Mouse (Mus musculus): Measurements from ENCODE around the gene Mfsd5. TPM values are rescaled to one million over a fixed set of nuclear protein-coding genes. Genes with fewer than 3 reads are reported as not detected.
A peak's percentile ranks its signal among the peaks of the same experiment; 100 is the strongest.

Mfsd5 gene
- polyA plus RNA-seq, 1 experiment from 2014 or later: 44.4 TPM

DNA sequence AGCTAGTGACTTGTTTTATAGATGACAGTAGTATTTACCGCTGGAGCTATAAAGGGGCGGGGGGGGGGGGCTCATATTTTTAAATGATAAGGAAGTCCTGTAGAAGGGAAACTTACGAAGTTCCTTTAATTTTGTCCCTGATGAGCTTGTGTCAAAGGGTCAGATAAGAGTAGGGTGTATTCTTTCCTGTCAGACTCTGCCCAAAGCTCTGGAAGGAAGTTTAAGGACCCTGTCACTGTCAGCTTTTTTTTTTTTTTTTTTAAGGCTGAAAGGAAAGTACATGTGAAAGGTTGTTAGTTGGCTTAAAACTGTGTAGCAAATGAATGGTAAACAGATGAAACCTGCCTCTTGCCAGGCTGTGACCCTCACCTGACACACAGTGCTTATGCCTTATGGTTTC, 4.4 kb downstream of the Mfsd5 start:
- no peaks in the 10 kb centered on the region for H3K27me3 ChIP-seq (ENCODE audit: control insufficient read depth, insufficient read depth, low read length)
- WGBS (ENCODE audit: insufficient replicate concordance): 58% methylated on average over 3 of the region's 3 CpGs
- no peak overlapping the region for H3K4me3 ChIP-seq (ENCODE audit: low read depth, low read length)
- no peak overlapping the region for H3K27ac ChIP-seq (ENCODE audit: low read depth, low read length)
- H3K36me3 ChIP-seq (ENCODE audit: control insufficient read depth, insufficient read depth, low read length): peaks cover 3% of the 10 kb centered on the region; the same call in 1 of the 2 replicates
- H3K9ac ChIP-seq (ENCODE audit: low read depth, low read length): no peak overlapping the region
- peaks cover 13% of the 10 kb centered on the region for H3K4me1 ChIP-seq (ENCODE audit: control insufficient read depth, insufficient read depth, low read length)
- ATAC-seq (replicated peaks; ENCODE audit: insufficient number of reproducible peaks, low FRiP score, low TSS enrichment): no peak
- no peaks in the 10 kb centered on the region for H3K9me3 ChIP-seq (replicated peaks; ENCODE audit: control insufficient read depth, low read length)
- H3K4me2 ChIP-seq: no peak overlapping the region

DNA sequence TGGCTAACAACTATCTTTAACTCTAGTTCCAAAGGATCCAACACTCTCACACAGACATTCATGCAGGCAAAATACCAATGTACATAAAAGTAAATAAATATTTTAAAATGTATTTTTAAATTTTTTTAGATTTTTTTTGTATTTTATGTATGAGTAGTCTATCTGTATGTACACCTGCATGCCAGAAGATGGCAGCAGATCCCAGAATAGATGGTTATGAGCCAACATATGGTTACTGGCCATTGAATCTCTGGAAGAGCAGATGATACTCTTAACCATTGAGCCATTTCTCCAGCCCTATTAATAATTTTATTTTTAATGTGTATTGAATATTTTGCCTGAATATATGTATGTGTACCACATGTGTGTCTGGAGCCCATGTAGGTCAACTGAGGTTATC, 8.1 kb downstream of the Mfsd5 start:
- H3K4me2 ChIP-seq: no peak overlapping the region
- H3K27me3 ChIP-seq (ENCODE audit: control insufficient read depth, insufficient read depth, low read length): no peaks in the 10 kb centered on the region
- no peaks in the 10 kb centered on the region for H3K9me3 ChIP-seq (replicated peaks; ENCODE audit: control insufficient read depth, low read length)
- no peaks in the 10 kb centered on the region for H3K36me3 ChIP-seq (ENCODE audit: control insufficient read depth, insufficient read depth, low read length)
- H3K4me1 ChIP-seq (ENCODE audit: control insufficient read depth, insufficient read depth, low read length): 0 out of 2 replicates have a peak, but pooled peaks cover 5% of the 10 kb centered on the region
- H3K4me3 ChIP-seq (ENCODE audit: low read depth, low read length): no peak overlapping the region
- no peak overlapping the region for H3K27ac ChIP-seq (ENCODE audit: low read depth, low read length)
- no peak overlapping the region for H3K9ac ChIP-seq (ENCODE audit: low read depth, low read length)
- ATAC-seq (replicated peaks; ENCODE audit: insufficient number of reproducible peaks, low FRiP score, low TSS enrichment): no peak

DNA sequence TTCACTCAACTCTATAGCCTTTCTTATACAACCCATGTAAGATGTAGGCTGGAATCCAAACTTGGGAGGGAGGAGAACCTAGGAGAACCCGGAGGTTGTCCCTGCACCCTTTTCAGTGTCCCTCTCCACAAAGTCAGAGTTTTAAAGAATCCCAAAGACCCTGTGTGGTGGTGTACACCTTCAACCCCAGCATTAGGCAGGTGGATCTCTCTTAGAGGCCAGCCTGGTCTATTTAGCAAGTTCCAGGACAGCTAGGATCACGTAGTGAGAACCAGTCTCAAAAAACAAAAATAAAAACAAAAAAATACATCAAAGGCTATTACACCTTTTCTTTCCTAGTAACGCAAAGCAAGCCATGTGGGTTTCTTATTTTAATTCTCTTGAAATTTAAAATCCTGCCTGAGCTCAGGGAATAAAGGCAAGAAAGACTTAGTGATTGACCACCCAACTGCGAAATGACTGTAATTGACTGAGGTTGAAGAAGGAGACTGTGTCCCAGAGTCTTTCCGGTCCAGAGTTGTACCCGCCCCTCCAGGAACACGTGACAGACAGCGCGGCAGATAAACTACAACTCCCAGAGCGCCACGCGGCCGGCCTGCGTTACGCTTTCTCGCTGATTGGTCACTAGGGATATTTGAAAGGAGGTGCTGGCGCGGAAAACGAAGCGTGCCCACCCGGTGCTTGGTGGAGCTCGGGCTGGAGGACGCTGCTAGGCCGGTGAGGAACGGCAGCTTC, 16.5 kb downstream of the Mfsd5 start, which contains the start of gene Espl1:
TSS of gene Espl1 (plus strand) at position 634 of the 735 bp plus-strand sequence.
- Histone ChIP-seq H3K9me3 (replicated peaks; ENCODE audit: control insufficient read depth, low read length) (no peaks in the 10 kb centered on the region), H3K4me2 (peak within 1 kb of the TSS; percentile 82), H3K4me3 (ENCODE audit: low read depth, low read length) (peak within 1 kb of the TSS; percentile 75), H3K9ac (ENCODE audit: low read depth, low read length) (peak within 1 kb of the TSS; percentile 75), H3K27me3 (ENCODE audit: control insufficient read depth, insufficient read depth, low read length) (no peaks in the 10 kb centered on the region), H3K36me3 (ENCODE audit: control insufficient read depth, insufficient read depth, low read length) (peaks cover 14% of the 10 kb centered on the region), H3K4me1 (ENCODE audit: control insufficient read depth, insufficient read depth, low read length) (0 out of 2 replicates have a peak, but pooled peaks cover 3% of the 10 kb centered on the region), H3K27ac (ENCODE audit: low read depth, low read length) (0 out of 2 replicates have a peak within 1 kb of the TSS, but pooled peaks have one; percentile 12)
- ATAC-seq (replicated peaks; ENCODE audit: insufficient number of reproducible peaks, low FRiP score, low TSS enrichment): peak; percentile 94
- 7% methylated on average over 25 of the region's 25 CpGs for WGBS (ENCODE audit: insufficient replicate concordance)

DNA sequence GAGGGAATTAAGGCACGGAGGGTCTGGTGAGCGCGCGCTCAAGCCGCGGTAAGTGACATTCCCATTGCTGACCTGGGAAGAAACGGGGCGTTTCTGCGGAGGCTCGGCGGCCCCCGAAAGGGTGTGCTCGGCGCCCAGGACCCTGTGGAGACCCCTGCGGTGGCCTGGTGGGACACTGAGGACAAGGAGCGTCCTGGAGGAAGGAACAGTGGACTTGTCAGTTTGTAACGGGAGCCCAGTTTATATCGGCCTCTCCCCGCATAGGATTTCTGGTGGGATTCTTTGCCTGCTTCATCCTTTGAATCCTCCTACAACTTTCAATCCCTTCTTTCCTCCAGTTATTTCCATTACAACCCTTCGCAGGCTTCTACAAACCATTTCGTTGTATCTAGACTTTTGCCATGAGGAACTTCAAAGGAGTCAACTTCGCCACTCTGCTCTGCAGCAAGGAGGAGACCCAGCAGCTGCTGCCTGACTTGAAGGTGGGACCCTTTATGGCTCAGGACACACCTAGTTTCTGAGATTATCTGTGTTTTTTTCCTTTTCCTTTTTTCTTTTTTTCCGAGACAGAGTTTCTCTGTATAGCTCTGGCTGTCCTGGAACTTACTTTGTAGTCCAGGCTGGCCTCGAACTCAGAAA, 17.2 kb downstream of the Mfsd5 start:
- peak overlapping the region; percentile 82 for H3K4me2 ChIP-seq
- no peaks in the 10 kb centered on the region for H3K27me3 ChIP-seq (ENCODE audit: control insufficient read depth, insufficient read depth, low read length)
- H3K4me3 ChIP-seq (ENCODE audit: low read depth, low read length): peak overlapping the region; percentile 75
- 0 out of 2 replicates have a peak, but pooled peaks have one; percentile 17 for ATAC-seq (replicated peaks; ENCODE audit: insufficient number of reproducible peaks, low FRiP score, low TSS enrichment)
- 0 out of 2 replicates have a peak overlapping the region, but pooled peaks have one; percentile 12 for H3K27ac ChIP-seq (ENCODE audit: low read depth, low read length)
- H3K9me3 ChIP-seq (replicated peaks; ENCODE audit: control insufficient read depth, low read length): no peaks in the 10 kb centered on the region
- H3K9ac ChIP-seq (ENCODE audit: low read depth, low read length): peak overlapping the region; percentile 75
- peaks cover 14% of the 10 kb centered on the region for H3K36me3 ChIP-seq (ENCODE audit: control insufficient read depth, insufficient read depth, low read length)
- 0 out of 2 replicates have a peak, but pooled peaks cover 3% of the 10 kb centered on the region for H3K4me1 ChIP-seq (ENCODE audit: control insufficient read depth, insufficient read depth, low read length)
- 3% methylated on average over 24 of the region's 24 CpGs for WGBS (ENCODE audit: insufficient replicate concordance)

DNA sequence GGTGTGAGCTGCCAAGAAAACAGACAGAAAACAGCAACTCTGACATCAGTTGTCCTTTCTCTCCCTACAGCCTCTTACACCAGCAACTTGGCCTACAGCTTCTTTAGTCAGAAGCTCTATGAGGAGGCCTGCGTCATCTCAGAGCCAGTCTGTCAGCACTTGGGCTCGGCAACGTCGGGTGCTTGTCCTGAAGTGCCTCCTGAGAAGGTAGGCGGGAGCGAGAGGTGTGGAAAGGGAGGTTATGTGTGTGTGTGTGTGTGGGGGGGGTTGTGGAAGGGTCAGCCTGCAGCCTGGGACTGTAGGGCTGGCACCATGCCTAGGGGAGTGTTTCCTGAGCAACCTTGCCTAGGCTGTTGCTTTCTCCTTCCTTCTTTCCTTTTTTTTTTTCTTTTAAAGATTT, 23.3 kb downstream of the Mfsd5 start:
- H3K27ac ChIP-seq (ENCODE audit: low read depth, low read length): peak overlapping the region; percentile 29; the same call in 1 of the 2 replicates

DNA sequence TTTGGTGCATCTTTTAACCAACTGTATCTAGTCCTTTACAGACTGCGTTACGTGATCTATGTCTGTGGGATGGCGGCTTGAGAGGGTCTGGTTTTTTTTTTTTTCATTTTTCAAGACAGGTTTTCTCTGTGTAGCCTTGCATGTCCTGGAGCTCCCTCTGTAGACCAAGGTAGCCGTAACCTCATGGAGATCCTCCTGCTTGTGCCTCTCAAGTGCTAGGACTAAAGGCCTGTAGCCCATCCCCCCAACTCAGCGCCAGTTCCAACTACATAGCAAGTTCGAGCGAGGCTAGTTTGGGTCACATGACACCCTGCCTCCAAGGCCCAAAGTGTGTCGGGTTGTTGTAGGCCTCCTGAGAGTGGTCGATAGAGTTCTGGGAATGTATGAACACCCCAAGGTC, 29.5 kb downstream of the Mfsd5 start:
- Histone ChIP-seq H3K4me1 (ENCODE audit: control insufficient read depth, insufficient read depth, low read length) (no peaks in the 10 kb centered on the region), H3K27ac (ENCODE audit: low read depth, low read length) (no peak overlapping the region), H3K9ac (ENCODE audit: low read depth, low read length) (no peak overlapping the region), H3K4me2 (no peak overlapping the region), H3K36me3 (ENCODE audit: control insufficient read depth, insufficient read depth, low read length) (peaks cover 43% of the 10 kb centered on the region), H3K27me3 (ENCODE audit: control insufficient read depth, insufficient read depth, low read length) (no peaks in the 10 kb centered on the region), H3K9me3 (replicated peaks; ENCODE audit: control insufficient read depth, low read length) (no peaks in the 10 kb centered on the region), H3K4me3 (ENCODE audit: low read depth, low read length) (no peak overlapping the region)
- ATAC-seq (replicated peaks; ENCODE audit: insufficient number of reproducible peaks, low FRiP score, low TSS enrichment): no peak
- 82% methylated on average over 9 of the region's 9 CpGs for WGBS (ENCODE audit: insufficient replicate concordance)

More for the DNA sequence above, 23.3 kb downstream of the Mfsd5 start:
- no peak overlapping the region for H3K4me3 ChIP-seq (ENCODE audit: low read depth, low read length)
- no peak overlapping the region for H3K9ac ChIP-seq (ENCODE audit: low read depth, low read length)
- no peaks in the 10 kb centered on the region for H3K27me3 ChIP-seq (ENCODE audit: control insufficient read depth, insufficient read depth, low read length)
- H3K9me3 ChIP-seq (replicated peaks; ENCODE audit: control insufficient read depth, low read length): no peaks in the 10 kb centered on the region
- WGBS (ENCODE audit: insufficient replicate concordance): 20% methylated on average over 6 of the region's 6 CpGs
- H3K36me3 ChIP-seq (ENCODE audit: control insufficient read depth, insufficient read depth, low read length): peaks cover 34% of the 10 kb centered on the region
- H3K4me1 ChIP-seq (ENCODE audit: control insufficient read depth, insufficient read depth, low read length): no peaks in the 10 kb centered on the region
- H3K4me2 ChIP-seq: no peak overlapping the region
- ATAC-seq (replicated peaks; ENCODE audit: insufficient number of reproducible peaks, low FRiP score, low TSS enrichment): peak; percentile 67

DNA sequence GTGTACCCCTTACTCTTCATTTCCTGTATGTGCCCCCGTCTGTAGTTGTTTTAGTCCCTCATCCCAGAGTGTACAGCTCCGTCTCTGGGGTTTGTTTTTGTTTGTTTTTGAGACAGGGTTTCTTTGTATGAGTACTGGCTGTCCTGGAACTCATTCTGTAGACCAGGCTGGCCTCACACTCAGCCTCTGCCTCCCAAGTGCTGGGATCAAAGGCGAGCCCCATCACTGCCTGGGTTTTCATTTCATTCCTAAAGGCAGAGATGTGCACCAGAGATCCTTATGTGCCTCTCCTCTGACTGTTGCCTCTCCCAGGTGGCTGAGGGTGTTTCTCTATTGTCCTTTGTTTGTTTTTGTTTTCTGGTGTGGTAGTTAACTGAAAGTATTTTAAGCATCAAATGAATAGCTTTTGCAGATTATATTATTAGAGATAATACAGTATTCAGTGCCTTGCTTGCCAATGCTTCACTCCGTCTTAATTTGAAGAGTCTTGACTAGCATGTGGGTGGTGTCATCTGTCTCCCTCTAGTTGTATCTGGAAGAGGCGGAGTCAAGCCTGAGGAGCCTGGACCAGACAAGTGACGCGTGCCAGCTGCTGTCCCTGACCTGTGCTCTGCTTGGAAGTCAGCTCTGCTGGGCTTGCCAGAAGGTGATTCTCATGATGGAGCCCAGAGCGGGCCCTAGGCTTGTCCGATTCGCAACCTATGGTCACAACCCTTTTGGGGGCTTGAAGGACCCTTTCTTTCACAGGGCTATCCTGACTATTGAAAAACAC, 31.0 kb downstream of the Mfsd5 start:
- Histone ChIP-seq H3K9me3 (replicated peaks; ENCODE audit: control insufficient read depth, low read length) (no peaks in the 10 kb centered on the region), H3K9ac (ENCODE audit: low read depth, low read length) (no peak overlapping the region), H3K36me3 (ENCODE audit: control insufficient read depth, insufficient read depth, low read length) (peaks cover 45% of the 10 kb centered on the region), H3K4me3 (ENCODE audit: low read depth, low read length) (no peak overlapping the region), H3K27me3 (ENCODE audit: control insufficient read depth, insufficient read depth, low read length) (no peaks in the 10 kb centered on the region), H3K4me2 (no peak overlapping the region), H3K4me1 (ENCODE audit: control insufficient read depth, insufficient read depth, low read length) (no peaks in the 10 kb centered on the region), H3K27ac (ENCODE audit: low read depth, low read length) (no peak overlapping the region)
- 57% methylated on average over 10 of the region's 10 CpGs for WGBS (ENCODE audit: insufficient replicate concordance)
- ATAC-seq (replicated peaks; ENCODE audit: insufficient number of reproducible peaks, low FRiP score, low TSS enrichment): no peak

DNA sequence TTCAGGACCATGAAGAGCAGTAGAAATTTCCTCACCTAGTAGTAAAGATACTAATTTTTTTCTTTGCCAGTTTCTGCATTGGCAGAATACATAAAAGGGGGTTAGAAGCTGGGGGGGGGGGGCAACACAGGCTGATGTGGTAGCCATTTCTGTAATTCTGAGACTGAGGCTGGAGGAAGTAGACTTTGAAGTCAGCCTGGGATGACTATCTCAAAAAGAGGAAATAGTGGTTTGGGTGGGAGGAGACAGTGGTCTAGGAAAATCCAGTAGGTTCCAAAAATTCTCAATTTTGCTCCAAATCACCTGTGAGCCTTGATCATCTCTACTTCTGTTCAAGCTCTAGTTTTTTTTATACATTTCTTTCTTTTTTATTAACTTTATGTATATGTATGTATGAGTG, 32.2 kb downstream of the Mfsd5 start:
- H3K4me2 ChIP-seq: no peak overlapping the region
- peaks cover 47% of the 10 kb centered on the region for H3K36me3 ChIP-seq (ENCODE audit: control insufficient read depth, insufficient read depth, low read length)
- H3K9me3 ChIP-seq (replicated peaks; ENCODE audit: control insufficient read depth, low read length): no peaks in the 10 kb centered on the region
- no peak overlapping the region for H3K4me3 ChIP-seq (ENCODE audit: low read depth, low read length)
- H3K9ac ChIP-seq (ENCODE audit: low read depth, low read length): no peak overlapping the region
- no peaks in the 10 kb centered on the region for H3K27me3 ChIP-seq (ENCODE audit: control insufficient read depth, insufficient read depth, low read length)
- H3K27ac ChIP-seq (ENCODE audit: low read depth, low read length): no peak overlapping the region
- no peaks in the 10 kb centered on the region for H3K4me1 ChIP-seq (ENCODE audit: control insufficient read depth, insufficient read depth, low read length)
- ATAC-seq (replicated peaks; ENCODE audit: insufficient number of reproducible peaks, low FRiP score, low TSS enrichment): no peak

Data from heart, embryonic 11.5 days (tissue).